Mouse (Mus musculus) T-helper 1 cell (primary cell): ENCODE measurements around the gene Unc119.

Source experiments
- in situ Hi-C: fragments of 300-600 bp; cut with MboI, MseI; formaldehyde crosslinking; loops from one replicate; pipeline ENCODE4 v1.15.1; 2025; ENCODE audit warnings: high pct_unique_total_duplicates

The Unc119 gene

GRCm38 (mm10) chr11:78344328-78344889, 1.1 kb downstream of the Unc119 start:
- in situ Hi-C loops: no loop called here

- in situ Hi-C loops: no loop called here
Measured at GRCm38 (mm10) chr11:78344890-78345715, 1.8 kb downstream of the Unc119 start.

- in situ Hi-C loops: no loop called here
Measured at GRCm38 (mm10) chr11:78345801-78346200, 2.5 kb downstream of the Unc119 start.

- in situ Hi-C loops: no loop called here
Measured at GRCm38 (mm10) chr11:78346326-78347069, 3.2 kb downstream of the Unc119 start.

GRCm38 (mm10) chr11:78347070-78347754, 3.9 kb downstream of the Unc119 start:
- in situ Hi-C loops: no loop called here

GRCm38 (mm10) chr11:78347908-78348307, 4.6 kb downstream of the Unc119 start:
- in situ Hi-C loops: no loop called here

- in situ Hi-C loops: no loop called here
Measured at GRCm38 (mm10) chr11:78348474-78348873, 5.2 kb downstream of the Unc119 start.

- in situ Hi-C loops: no loop called here
Measured at GRCm38 (mm10) chr11:78349441-78350358, 6.4 kb downstream of the Unc119 start.

GRCm38 (mm10) chr11:78353081-78353480, 9.8 kb downstream of the Unc119 start:
- in situ Hi-C loops: no loop called here

- in situ Hi-C loops: no loop called here
Measured at GRCm38 (mm10) chr11:78354905-78355304, 11.6 kb downstream of the Unc119 start.

GRCm38 (mm10) chr11:78355471-78356238, 12.4 kb downstream of the Unc119 start:
- in situ Hi-C loops: no loop called here

GRCm38 (mm10) chr11:78358330-78359007, 15.2 kb downstream of the Unc119 start:
- in situ Hi-C loops: no loop called here

- in situ Hi-C loops: loop anchor here (5.0 kb wide), 1 partner anchor 42 kb away; no protein-coding TSS in a partner anchor
Measured at GRCm38 (mm10) chr11:78360125-78360788, 17.0 kb downstream of the Unc119 start.

- in situ Hi-C loops: loop anchor here (5.0 kb wide), 1 partner anchor 42 kb away; no protein-coding TSS in a partner anchor
Measured at GRCm38 (mm10) chr11:78360789-78361131, 17.5 kb downstream of the Unc119 start.

GRCm38 (mm10) chr11:78363309-78364007, 20.2 kb downstream of the Unc119 start:
- in situ Hi-C loops: loop anchor here (5.0 kb wide), 1 partner anchor 39 kb away; no protein-coding TSS in a partner anchor

- in situ Hi-C loops: loop anchor here (5.0 kb wide), 1 partner anchor 38 kb away; no protein-coding TSS in a partner anchor
Measured at GRCm38 (mm10) chr11:78364103-78364502, 20.8 kb downstream of the Unc119 start.

GRCm38 (mm10) chr11:78367456-78368225, 24.4 kb downstream of the Unc119 start:
- in situ Hi-C loops: no loop called here
